Mouse (Mus musculus): Measurements from ENCODE around the gene Pdk3.

Pdk3 gene

GRCm38 (mm10) chrX:93831561-93832336 lies at the start of gene Pdk3:
Gene Pdk3, minus strand, starts transcription at chrX:93832201.
- peak; percentile 47 to 63 for DNase-seq (ENCODE audit: low spot score in 2 of 2)

GRCm38 (mm10) chrX:93877634-93878016 lies 45.6 kb upstream of the Pdk3 start:
- no peak for DNase-seq (ENCODE audit: low spot score in 2 of 2)

- no peak for DNase-seq (ENCODE audit: low spot score in 2 of 2)
Observed at GRCm38 (mm10) chrX:93876981-93877633, 45.1 kb upstream of the Pdk3 start.

- DNase-seq (ENCODE audit: low spot score in 2 of 2), result no peak
Observed at GRCm38 (mm10) chrX:93863393-93863792, 31.4 kb upstream of the Pdk3 start.

- no peak for DNase-seq (ENCODE audit: low spot score in 2 of 2)
Observed at GRCm38 (mm10) chrX:93862525-93863086, 30.6 kb upstream of the Pdk3 start.

- no peak for DNase-seq (ENCODE audit: low spot score in 2 of 2)
Observed at GRCm38 (mm10) chrX:93857756-93858155, 25.8 kb upstream of the Pdk3 start.

GRCm38 (mm10) chrX:93832337-93832884 lies 410 bp upstream of the Pdk3 start:
- no peak for DNase-seq (ENCODE audit: low spot score in 2 of 2)

- no peak for DNase-seq (ENCODE audit: low spot score in 2 of 2)
Observed at GRCm38 (mm10) chrX:93825787-93826186, 6.2 kb downstream of the Pdk3 start.

GRCm38 (mm10) chrX:93808040-93808439 lies 24.0 kb downstream of the Pdk3 start:
- no peak for DNase-seq (ENCODE audit: low spot score in 2 of 2)

GRCm38 (mm10) chrX:93793168-93793567 lies 38.8 kb downstream of the Pdk3 start:
- DNase-seq (ENCODE audit: low spot score in 2 of 2), result peak in 1 of 2 experiments; percentile 39

- DNase-seq (ENCODE audit: low spot score in 2 of 2), result no peak
Observed at GRCm38 (mm10) chrX:93789562-93789961, 42.4 kb downstream of the Pdk3 start.

- no peak for DNase-seq (ENCODE audit: low spot score in 2 of 2)
Observed at GRCm38 (mm10) chrX:93760770-93761169, 71.2 kb downstream of the Pdk3 start.

GRCm38 (mm10) chrX:93756867-93757455 lies 75.0 kb downstream of the Pdk3 start:
- no peak for DNase-seq (ENCODE audit: low spot score in 2 of 2)

- DNase-seq (ENCODE audit: low spot score in 2 of 2), result no peak
Observed at GRCm38 (mm10) chrX:93755210-93755842, 76.7 kb downstream of the Pdk3 start.

- DNase-seq (ENCODE audit: low spot score in 2 of 2), result no peak
Observed at GRCm38 (mm10) chrX:93750566-93750965, 81.4 kb downstream of the Pdk3 start.

GRCm38 (mm10) chrX:93749165-93749564 lies 82.8 kb downstream of the Pdk3 start:
- DNase-seq (ENCODE audit: low spot score in 2 of 2), result no peak

GRCm38 (mm10) chrX:93732975-93733748 lies 98.8 kb downstream of the Pdk3 start:
- DNase-seq (ENCODE audit: low spot score in 2 of 2), result no peak

GRCm38 (mm10) chrX:93732407-93732806 lies 99.6 kb downstream of the Pdk3 start:
- no peak for DNase-seq (ENCODE audit: low spot score in 2 of 2)

GRCm38 (mm10) chrX:93730854-93731253 lies 101.1 kb downstream of the Pdk3 start:
- no peak for DNase-seq (ENCODE audit: low spot score in 2 of 2)

- DNase-seq (ENCODE audit: low spot score in 2 of 2), result no peak
Observed at GRCm38 (mm10) chrX:93729529-93729928, 102.5 kb downstream of the Pdk3 start.

All from cerebellum, postnatal 4 days (tissue).